Mouse (Mus musculus) adrenal gland, postnatal 10 days (tissue): ENCODE results near the gene Tbc1d10c. TPM values are rescaled to one million over a fixed set of nuclear protein-coding genes. Genes with fewer than 3 reads are reported as not detected.

Source experiments
- DNase-seq: peaks from one replicate; pipeline ENCODE4 v3.0.0; 2021; ENCODE audit warnings: mixed read lengths
- total RNA-seq, 2 experiments: library from RNA; stranded (reverse); gene quantifications; 2 replicates each; pipeline ENCODE4 v1.2.3; 2021

Gene Tbc1d10c
- total RNA-seq, 2 experiments from 2014 or later, result 4.2 to 6.6 TPM

- DNase-seq, result no peak
Observed at GRCm38 (mm10) chr19:4156771-4157170, 34.3 kb downstream of the Tbc1d10c start.

- DNase-seq, result no peak
Observed at GRCm38 (mm10) chr19:4156073-4156579, 35.0 kb downstream of the Tbc1d10c start.

- DNase-seq, result no peak
Observed at GRCm38 (mm10) chr19:4155223-4156072, 35.6 kb downstream of the Tbc1d10c start.

- DNase-seq, result no peak
Observed at GRCm38 (mm10) chr19:4154437-4155222, 36.5 kb downstream of the Tbc1d10c start.

- DNase-seq, result peak; percentile 56
Observed at GRCm38 (mm10) chr19:4153232-4153654, 37.8 kb downstream of the Tbc1d10c start, which contains the start of gene Ptprcap. Gene Ptprcap (plus strand): TSS chr19:4153604.

GRCm38 (mm10) chr19:4152445-4153231 lies 38.4 kb downstream of the Tbc1d10c start:
- DNase-seq, result no peak

GRCm38 (mm10) chr19:4151898-4152297 lies 39.2 kb downstream of the Tbc1d10c start:
- DNase-seq, result no peak

GRCm38 (mm10) chr19:4151488-4151860 lies 39.6 kb downstream of the Tbc1d10c start:
- no peak for DNase-seq

GRCm38 (mm10) chr19:4150567-4151487 lies 40.3 kb downstream of the Tbc1d10c start:
- no peak for DNase-seq

- DNase-seq, result no peak
Observed at GRCm38 (mm10) chr19:4149764-4150461, 41.2 kb downstream of the Tbc1d10c start.

- no peak for DNase-seq
Observed at GRCm38 (mm10) chr19:4149283-4149682, 41.8 kb downstream of the Tbc1d10c start.

GRCm38 (mm10) chr19:4148819-4149218 lies 42.3 kb downstream of the Tbc1d10c start:
- no peak for DNase-seq

- DNase-seq, result peak; percentile 100
Observed at GRCm38 (mm10) chr19:4148491-4148806, 42.6 kb downstream of the Tbc1d10c start, which contains the start of gene Coro1b. Gene Coro1b (plus strand): TSS chr19:4148619.

- no peak for DNase-seq
Observed at GRCm38 (mm10) chr19:4147782-4148490, 43.1 kb downstream of the Tbc1d10c start.

GRCm38 (mm10) chr19:4147022-4147405 lies 44.1 kb downstream of the Tbc1d10c start:
- no peak for DNase-seq

- no peak for DNase-seq
Observed at GRCm38 (mm10) chr19:4146366-4147021, 44.6 kb downstream of the Tbc1d10c start.

GRCm38 (mm10) chr19:4145936-4146335 lies 45.1 kb downstream of the Tbc1d10c start:
- DNase-seq, result no peak

GRCm38 (mm10) chr19:4144550-4145498 lies 46.3 kb downstream of the Tbc1d10c start:
- DNase-seq, result peak; percentile 62
